Mouse (Mus musculus): ENCODE results near the gene Klrb1c.
"Not testable (repeated sequence)": the region's sequence is repeated elsewhere in the genome, so short reads cannot be mapped to it uniquely, and the experiment has no call there.

Klrb1c gene

DNA sequence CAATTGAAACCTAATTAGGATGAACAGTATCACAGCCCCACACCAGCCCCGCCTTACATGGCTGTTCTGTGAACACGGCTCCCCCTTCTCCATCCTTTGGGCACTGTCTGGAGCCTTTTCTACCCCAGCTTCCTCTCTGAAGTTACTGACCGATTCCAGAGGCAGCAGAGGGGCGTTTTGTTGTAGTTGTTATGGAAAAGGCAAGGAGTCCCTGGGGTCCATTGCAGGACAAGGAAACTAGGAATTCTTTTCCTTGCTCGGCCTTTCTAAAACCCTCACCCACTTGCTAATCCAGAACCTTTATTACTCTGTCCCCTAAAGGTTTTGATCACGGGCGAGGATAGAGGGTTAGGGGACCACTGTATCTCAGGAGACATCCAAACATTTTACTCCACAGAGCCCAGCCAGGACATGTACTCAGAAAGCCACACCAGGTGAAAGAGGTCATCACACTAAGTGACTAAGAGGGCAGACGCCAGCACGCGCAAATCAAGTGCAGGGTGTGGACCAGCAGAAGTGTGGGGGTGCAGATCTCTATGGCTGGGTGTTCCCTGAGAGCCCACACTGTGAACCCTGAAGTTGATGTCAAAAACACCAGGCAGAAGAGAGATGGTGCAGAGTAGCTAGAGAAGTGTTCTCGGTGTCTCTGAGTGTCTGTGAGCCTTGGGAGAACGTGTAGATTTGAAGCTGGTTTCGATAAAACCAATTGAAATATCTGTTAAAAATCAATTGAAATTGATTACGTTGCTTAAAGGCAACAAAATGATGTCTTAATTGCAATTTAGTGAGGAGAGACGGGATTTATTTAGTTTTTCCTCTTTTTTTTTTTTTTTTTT is 9.1 kb upstream of the Klrb1c start:
- peak; percentile 23 to 49 for DNase-seq

- no peak for DNase-seq
These were observed 8.3 kb upstream of the Klrb1c start for GRCm38 (mm10) chr6:128797185-128797905.

GRCm38 (mm10) chr6:128796321-128796955 is 7.4 kb upstream of the Klrb1c start:
- no peak for DNase-seq

DNA sequence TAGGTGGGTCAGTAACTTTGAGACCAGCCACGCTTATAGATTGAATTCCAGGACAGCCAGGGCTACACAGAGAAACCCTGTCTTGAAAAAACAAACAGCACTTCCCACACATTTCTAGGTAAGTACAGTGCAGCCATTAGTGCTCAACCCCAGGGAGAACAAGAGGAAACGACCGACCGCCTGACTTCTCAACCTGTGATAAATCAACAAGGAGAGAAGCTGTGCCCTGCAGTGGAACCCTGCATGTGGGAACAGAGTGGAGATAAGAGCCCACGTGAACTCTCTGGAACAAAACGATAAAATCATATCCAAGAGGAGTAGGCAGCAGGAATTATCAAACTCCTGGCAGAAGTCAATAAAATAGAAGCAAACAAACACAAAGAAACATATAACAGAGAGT is 4.7 kb upstream of the Klrb1c start:
- DNase-seq: no peak

- not testable (repeated sequence) for DNase-seq
These were observed 1.5 kb upstream of the Klrb1c start for GRCm38 (mm10) chr6:128790491-128790994.

GRCm38 (mm10) chr6:128788517-128788916 is 498 bp downstream of the Klrb1c start:
- DNase-seq: no peak

DNA sequence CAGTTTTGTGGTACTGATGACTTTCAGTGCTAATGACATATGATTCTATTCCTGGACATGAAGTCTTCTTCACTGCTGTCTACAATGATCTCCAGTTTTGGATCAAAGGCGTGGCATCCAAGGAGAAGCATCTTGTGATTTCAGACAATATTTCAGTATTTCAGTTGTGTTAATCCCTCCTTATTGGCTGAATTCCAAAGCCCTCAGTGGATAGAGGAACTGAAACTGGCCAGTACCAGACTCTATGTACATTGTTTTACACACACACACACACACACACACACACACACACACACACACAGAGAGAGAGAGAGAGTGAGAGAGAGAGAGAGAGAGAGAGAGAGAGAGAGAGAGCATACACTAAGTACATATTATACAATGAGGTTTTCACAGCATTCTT is 2.6 kb downstream of the Klrb1c start:
- DNase-seq: not testable (repeated sequence)

GRCm38 (mm10) chr6:128769481-128770253 is 19.3 kb downstream of the Klrb1c start:
- DNase-seq: no peak

- DNase-seq: no peak
These were observed 21.0 kb downstream of the Klrb1c start for GRCm38 (mm10) chr6:128768047-128768446.

GRCm38 (mm10) chr6:128766486-128767254 is 22.3 kb downstream of the Klrb1c start:
- peak; percentile 45 for DNase-seq

DNA sequence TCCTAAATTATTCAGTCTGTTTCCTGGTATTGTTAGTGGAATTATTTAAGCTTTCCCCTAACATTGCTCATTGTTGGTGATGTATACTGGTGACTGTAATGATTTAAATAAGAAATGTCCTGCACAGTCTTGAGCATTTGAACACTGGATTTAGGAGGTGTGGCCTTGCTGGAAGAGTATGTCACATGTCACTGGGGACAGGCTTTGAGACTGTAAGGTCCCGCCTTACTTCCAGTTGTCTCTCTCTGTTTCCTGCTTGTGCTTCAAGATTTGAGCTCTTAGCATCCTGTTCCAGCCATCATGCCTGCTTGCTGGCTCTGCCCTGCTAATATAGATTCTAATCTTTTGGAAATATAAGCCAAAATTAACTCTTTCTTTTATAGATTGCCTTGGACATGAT is 23.8 kb downstream of the Klrb1c start:
- no peak for DNase-seq

- no peak for DNase-seq
These were observed 24.4 kb downstream of the Klrb1c start for GRCm38 (mm10) chr6:128764598-128764997.

GRCm38 (mm10) chr6:128763736-128764523 is 25.1 kb downstream of the Klrb1c start:
- DNase-seq: peak; percentile 97 to 99

GRCm38 (mm10) chr6:128762892-128763670 is 25.9 kb downstream of the Klrb1c start:
- DNase-seq: not testable (repeated sequence)

DNA sequence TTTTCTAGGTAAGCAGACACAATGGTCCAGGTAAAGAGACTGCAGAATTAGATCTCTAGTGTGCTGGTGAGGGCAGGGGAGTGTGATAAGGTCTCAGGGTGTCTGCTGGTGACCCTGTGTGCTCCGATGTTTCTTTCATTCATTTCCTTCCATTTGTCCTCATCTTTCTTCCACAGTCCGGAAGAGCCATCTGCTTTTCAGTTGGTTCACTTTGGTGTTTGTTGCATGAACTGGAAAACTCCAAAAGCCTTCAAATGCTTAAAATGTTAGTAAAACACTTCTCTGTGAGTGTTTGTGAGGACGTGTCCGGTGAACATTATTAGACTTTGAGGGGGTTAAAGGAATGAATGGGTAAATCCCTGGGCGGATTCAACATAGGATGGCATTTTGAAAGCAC is 27.9 kb downstream of the Klrb1c start:
- DNase-seq: no peak

DNA sequence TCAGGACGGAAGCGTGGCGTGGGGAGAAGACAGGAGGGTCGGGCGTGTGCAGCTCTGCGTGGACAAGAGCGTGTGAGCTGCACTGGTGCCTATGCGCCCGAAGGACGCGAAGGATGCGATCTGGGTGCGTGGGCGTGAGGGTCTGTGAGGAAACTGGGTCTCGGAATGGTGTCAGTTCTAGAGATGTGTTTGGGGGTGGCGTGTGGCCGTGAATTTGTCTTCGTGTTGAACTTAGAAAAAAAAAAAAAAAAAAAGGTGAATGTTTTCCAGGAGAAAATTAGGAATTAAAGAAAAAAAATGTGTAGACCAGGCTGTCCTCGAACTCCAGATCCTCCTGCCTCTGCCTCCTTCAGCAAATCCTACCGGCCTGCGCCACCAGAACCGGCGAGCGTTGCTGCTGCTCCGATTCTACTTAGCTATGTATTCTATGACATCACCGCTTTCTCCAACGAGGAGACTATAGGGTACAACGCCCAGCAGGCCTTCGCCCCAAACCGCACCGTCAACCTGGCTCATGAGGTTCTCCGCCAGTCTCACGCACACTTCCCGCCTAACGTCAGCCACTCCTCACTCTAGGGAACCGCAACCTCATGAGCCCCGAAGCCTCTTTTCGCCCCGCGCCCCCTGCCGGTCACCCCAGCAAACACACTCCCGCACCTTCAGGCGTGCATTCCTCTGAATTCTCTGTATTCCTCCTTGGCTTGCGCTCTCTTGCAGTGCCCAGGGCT is 28.4 kb downstream of the Klrb1c start:
- DNase-seq: peak; percentile 86 to 87

- DNase-seq: peak; percentile 93
These were observed 29.0 kb downstream of the Klrb1c start for GRCm38 (mm10) chr6:128760016-128760415.

- DNase-seq: no peak
These were observed 29.6 kb downstream of the Klrb1c start for GRCm38 (mm10) chr6:128759221-128759950.

GRCm38 (mm10) chr6:128755402-128755763 is 33.6 kb downstream of the Klrb1c start:
- DNase-seq: not testable (repeated sequence)
